Mouse (Mus musculus) intestine, embryonic 14.5 days (tissue): ENCODE measurements around the gene Dab2ip. TPM values are rescaled to one million over a fixed set of nuclear protein-coding genes. Genes with fewer than 3 reads are reported as not detected.
A peak's percentile ranks its signal among the peaks of the same experiment; 100 is the strongest.

Source experiments
- ATAC-seq: fragments of 200-750 bp; cut with Nextera tagmentation; replicated peaks from 2 replicates; pipeline ENCODE4 v1.8.0; 2017; ENCODE audit warnings: low read depth, moderate number of reproducible peaks, moderate TSS enrichment, moderate library complexity; ENCODE audit not compliant: low FRiP score, low TSS enrichment
- DNase-seq: peaks from one replicate; pipeline ENCODE4 v3.0.0-alpha.2; 2018; ENCODE audit warnings: low spot score
- H3K27ac ChIP-seq: fragments of 300-500 bp; sonication (generic); 2 replicates; pipeline ENCODE4 v1.5.1; 2014; ENCODE audit warnings: low read depth, mild to moderate bottlenecking, control low read depth
- H3K27me3 ChIP-seq: fragments of 300-500 bp; sonication (generic); replicated peaks from 2 replicates; pipeline ENCODE4 v1.6.1; 2014; ENCODE audit warnings: low read length, control low read depth; ENCODE audit not compliant: control insufficient read depth, insufficient read depth
- H3K36me3 ChIP-seq: fragments of 300-500 bp; sonication (generic); 2 replicates; pipeline ENCODE4 v1.6.1; 2014; ENCODE audit warnings: low read length, control low read depth; ENCODE audit not compliant: control insufficient read depth, insufficient read depth
- H3K4me1 ChIP-seq: fragments of 300-500 bp; sonication (generic); replicated peaks from 2 replicates; pipeline ENCODE4 v1.6.1; 2014; ENCODE audit warnings: low read length, control low read depth, mixed read lengths; ENCODE audit not compliant: control insufficient read depth, insufficient read depth
- H3K4me2 ChIP-seq: fragments of 300-500 bp; sonication (generic); 2 replicates; pipeline ENCODE4 v1.6.1; 2014; ENCODE audit warnings: low read length
- H3K4me3 ChIP-seq: fragments of 300-500 bp; sonication (generic); 2 replicates; pipeline ENCODE4 v1.5.1; 2014; ENCODE audit warnings: low read depth, low read length, control low read depth, mixed read lengths
- H3K9ac ChIP-seq: fragments of 300-500 bp; sonication (generic); 2 replicates; pipeline ENCODE4 v1.6.1; 2014; ENCODE audit warnings: mild to moderate bottlenecking, low read length
- H3K9me3 ChIP-seq: fragments of 300-500 bp; sonication (generic); 2 replicates; pipeline ENCODE4 v1.6.1; 2016; ENCODE audit warnings: low read length, control low read depth; ENCODE audit not compliant: control insufficient read depth
- WGBS: fragments of 180-500 bp; shearing (Covaris S2); extraction: QIAGEN DNeasy Blood & Tissue Kit; methylation state at CpG from one replicate; pipeline ENCODE4 v1.1.7; 2014; 5-methylcytosine and 5-hydroxymethylcytosine counted together
- polyA plus RNA-seq: library from polyadenylated mRNA; unstranded; fragments of >200 nt; fragmentation: Nextera tagmentation; extraction: Ambion mirVana; gene quantifications from 2 replicates; pipeline ENCODE4 v1.2.1, GENCODE M21; 2014

Dab2ip gene
- polyA plus RNA-seq, 1 experiment from 2014 or later: 47.8 TPM

DNA sequence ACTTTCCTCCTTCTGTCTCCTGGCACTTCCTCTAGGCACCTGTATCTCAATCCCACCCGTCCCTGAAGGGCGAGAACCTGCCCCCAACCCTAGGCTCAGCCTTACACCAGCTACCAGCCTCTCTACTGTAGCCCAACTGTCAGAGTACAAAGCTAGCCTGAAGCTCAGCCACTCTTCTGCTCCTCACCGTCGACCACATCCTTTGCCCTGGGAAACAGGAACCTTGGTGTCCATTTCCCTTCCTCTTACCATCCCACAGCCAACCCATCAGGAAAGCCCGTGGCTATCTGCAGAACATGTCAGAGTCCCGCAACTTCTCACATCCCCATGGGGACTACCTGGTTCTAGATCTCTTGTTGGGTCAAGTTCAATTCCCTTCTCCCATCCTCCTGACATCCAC is 11.6 kb upstream of the Dab2ip start:
- 92% methylated on average over 6 of the region's 6 CpGs for WGBS
- no peak for ATAC-seq
- Histone ChIP-seq H3K36me3 (no peaks in the 10 kb centered on the region), H3K4me2 (no peak overlapping the region), H3K9me3 (no peaks in the 10 kb centered on the region), H3K4me3 (no peak overlapping the region), H3K27me3 (no peaks in the 10 kb centered on the region), H3K9ac (no peak overlapping the region), H3K27ac (no peak overlapping the region), H3K4me1 (peaks cover 10% of the 10 kb centered on the region)
- DNase-seq: no peak

DNA sequence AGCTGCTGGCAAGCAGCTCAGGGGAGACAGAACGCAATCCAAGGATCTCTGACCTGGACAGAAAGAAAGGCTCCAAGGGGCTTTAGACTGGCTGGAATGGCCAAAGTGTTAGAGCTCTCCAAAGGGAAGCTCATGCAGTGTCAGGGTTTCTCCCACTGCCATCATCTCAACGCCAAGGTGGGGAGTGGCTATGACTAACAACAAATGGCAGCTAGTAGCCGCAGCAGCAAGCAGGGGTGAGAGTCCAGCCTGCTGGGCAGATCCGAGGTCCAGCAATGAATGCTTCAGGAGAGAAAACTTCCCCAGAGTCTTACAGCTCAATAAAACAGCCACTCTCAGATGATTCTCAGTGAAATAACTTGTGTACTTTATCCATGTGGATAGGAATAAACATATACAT is 8.9 kb upstream of the Dab2ip start:
- no peak overlapping the region for H3K9ac ChIP-seq
- no peak for DNase-seq
- H3K27me3 ChIP-seq: no peaks in the 10 kb centered on the region
- 32% methylated on average over 4 of the region's 4 CpGs for WGBS
- no peaks in the 10 kb centered on the region for H3K36me3 ChIP-seq
- H3K9me3 ChIP-seq: no peaks in the 10 kb centered on the region
- H3K4me2 ChIP-seq: no peak overlapping the region
- H3K4me3 ChIP-seq: no peak overlapping the region
- H3K4me1 ChIP-seq: peaks cover 10% of the 10 kb centered on the region
- no peak for ATAC-seq
- H3K27ac ChIP-seq: no peak overlapping the region

DNA sequence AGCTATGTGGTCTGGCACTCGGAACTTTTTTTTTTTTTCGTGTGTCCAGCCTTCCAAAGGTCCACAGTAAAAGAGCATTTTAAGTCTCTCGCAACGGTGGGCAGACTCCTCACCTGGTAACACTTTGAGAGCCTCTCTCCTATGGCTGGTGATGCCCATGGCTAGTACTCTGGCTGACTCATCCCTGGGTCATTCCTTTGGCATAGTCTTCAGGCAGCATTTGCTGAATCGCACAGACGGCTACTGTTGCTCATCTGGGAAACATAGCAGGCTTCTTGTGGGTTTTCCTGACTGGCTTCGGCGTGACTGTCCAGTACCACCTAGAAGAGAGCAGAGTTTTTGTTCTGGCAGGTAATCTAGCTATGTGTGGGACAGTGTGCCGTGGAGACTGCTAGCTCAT is 8.0 kb upstream of the Dab2ip start:
- no peak overlapping the region for H3K4me2 ChIP-seq
- 83% methylated on average over 9 of the region's 9 CpGs for WGBS
- ATAC-seq: no peak
- H3K9me3 ChIP-seq: no peaks in the 10 kb centered on the region
- H3K4me3 ChIP-seq: no peak overlapping the region
- 0 out of 2 replicates have a peak, but pooled peaks cover 2% of the 10 kb centered on the region for H3K36me3 ChIP-seq
- H3K27me3 ChIP-seq: no peaks in the 10 kb centered on the region
- peaks cover 6% of the 10 kb centered on the region for H3K4me1 ChIP-seq
- H3K27ac ChIP-seq: no peak overlapping the region
- DNase-seq: no peak
- H3K9ac ChIP-seq: no peak overlapping the region

DNA sequence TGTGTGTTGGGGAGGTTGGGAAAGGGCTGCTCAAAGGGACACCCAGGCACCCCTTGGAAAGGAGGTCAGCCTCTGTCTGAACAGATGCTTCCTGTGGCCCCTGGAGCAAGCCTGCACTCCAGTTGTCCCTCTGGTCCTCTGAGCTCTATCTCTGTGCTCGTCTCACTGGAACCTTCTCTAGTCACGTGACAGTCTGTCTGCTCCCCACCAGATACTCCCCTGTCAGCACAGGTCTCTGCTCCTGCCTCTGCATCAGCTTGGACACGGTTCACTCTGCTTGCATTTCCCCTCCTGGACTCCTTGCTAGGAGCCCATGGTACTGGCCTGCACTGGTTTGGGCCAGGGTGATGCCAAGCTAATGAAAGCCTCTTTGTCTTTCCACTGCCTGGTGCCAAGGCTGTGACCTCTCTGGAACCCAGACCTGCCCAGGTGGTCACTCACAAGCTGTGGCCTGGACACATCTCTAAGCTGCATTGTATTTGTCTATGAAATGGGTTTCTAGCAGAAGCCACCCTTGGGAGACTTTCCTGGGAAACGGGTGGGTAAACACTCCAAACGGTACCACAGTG is 1.1 kb upstream of the Dab2ip start:
- Histone ChIP-seq H3K4me1 (peaks cover 30% of the 10 kb centered on the region), H3K9ac (no peak overlapping the region), H3K36me3 (0 out of 2 replicates have a peak, but pooled peaks cover 2% of the 10 kb centered on the region), H3K27ac (no peak overlapping the region), H3K9me3 (no peaks in the 10 kb centered on the region), H3K4me2 (peak overlapping the region; percentile 45; the same call in 1 of the 2 replicates), H3K4me3 (no peak overlapping the region), H3K27me3 (no peaks in the 10 kb centered on the region)
- no peak for DNase-seq
- no peak for ATAC-seq
- WGBS: 70% methylated on average over 5 of the region's 5 CpGs

DNA sequence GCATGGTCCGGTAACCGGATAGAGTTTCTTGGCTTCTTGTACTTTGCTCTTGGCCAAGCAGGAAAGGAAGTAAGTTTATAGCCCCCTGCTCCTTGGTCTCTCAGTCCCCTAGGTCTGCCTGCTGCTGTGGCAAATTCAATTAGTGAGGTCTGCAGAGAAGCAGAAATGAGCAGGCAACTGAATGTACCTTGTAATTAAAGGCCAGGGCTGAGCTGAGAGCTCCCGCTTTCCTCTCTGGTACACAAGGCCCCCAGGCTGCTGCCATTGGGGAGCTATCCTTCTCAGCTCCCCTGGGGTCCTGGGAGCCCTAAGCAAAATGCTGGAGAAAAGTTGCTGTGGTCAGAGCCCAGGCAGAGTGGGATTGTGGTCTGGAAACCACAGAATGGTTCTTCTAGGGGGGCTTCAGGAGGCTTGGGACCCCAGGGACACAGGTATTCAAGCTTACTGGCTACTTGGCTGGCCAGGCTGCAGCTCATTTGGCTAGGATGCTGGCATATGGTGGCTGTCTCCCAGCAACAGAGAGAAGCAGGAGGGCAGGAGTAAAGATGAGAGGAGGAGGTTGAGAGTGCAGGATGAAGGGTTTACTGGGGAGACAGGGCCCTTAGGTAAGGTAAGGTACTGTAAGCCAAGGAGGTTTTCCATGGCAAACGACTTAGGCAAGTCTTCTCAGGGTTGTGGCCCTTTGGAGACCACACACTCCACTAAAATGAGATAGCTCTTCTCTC is 922 bp downstream of the Dab2ip start:
- H3K4me1 ChIP-seq: peaks cover 30% of the 10 kb centered on the region
- H3K9ac ChIP-seq: peak overlapping the region; percentile 23
- H3K4me3 ChIP-seq: peak overlapping the region; percentile 27
- H3K9me3 ChIP-seq: no peaks in the 10 kb centered on the region
- peak overlapping the region; percentile 45 for H3K4me2 ChIP-seq
- DNase-seq (no peak), ATAC-seq (0 out of 2 replicates have a peak, but pooled peaks have one; percentile 6)
- 59% methylated on average over 4 of the region's 4 CpGs for WGBS
- no peaks in the 10 kb centered on the region for H3K27me3 ChIP-seq
- H3K36me3 ChIP-seq: 0 out of 2 replicates have a peak, but pooled peaks cover 2% of the 10 kb centered on the region
- H3K27ac ChIP-seq: peak overlapping the region; percentile 71

DNA sequence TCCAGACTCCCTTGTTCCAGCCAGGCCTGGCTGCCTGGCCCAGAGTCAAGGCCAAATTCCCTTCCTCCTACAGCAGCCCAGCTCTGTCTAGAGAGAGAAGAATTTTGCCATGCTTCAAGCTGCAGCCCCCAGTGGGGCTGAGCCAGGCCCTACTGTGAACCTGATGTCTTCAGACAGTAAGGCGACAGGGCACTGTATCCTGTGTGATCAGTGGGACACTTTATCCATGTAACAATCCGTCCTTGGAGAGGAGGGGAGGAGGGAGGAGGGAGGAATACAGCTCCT is 1.4 kb downstream of the Dab2ip start:
- no peak for ATAC-seq
- no peak for DNase-seq
- 0 out of 2 replicates have a peak, but pooled peaks cover under 1% of the 10 kb centered on the region for H3K36me3 ChIP-seq
- no peaks in the 10 kb centered on the region for H3K9me3 ChIP-seq
- WGBS: 50% methylated on average over 2 of the region's 2 CpGs
- H3K4me1 ChIP-seq: peaks cover 30% of the 10 kb centered on the region
- H3K27ac ChIP-seq: peak overlapping the region; percentile 71; the same call in 1 of the 2 replicates
- no peak overlapping the region for H3K9ac ChIP-seq
- no peak overlapping the region for H3K4me3 ChIP-seq
- peak overlapping the region; percentile 45; the same call in 1 of the 2 replicates for H3K4me2 ChIP-seq
- H3K27me3 ChIP-seq: no peaks in the 10 kb centered on the region

DNA sequence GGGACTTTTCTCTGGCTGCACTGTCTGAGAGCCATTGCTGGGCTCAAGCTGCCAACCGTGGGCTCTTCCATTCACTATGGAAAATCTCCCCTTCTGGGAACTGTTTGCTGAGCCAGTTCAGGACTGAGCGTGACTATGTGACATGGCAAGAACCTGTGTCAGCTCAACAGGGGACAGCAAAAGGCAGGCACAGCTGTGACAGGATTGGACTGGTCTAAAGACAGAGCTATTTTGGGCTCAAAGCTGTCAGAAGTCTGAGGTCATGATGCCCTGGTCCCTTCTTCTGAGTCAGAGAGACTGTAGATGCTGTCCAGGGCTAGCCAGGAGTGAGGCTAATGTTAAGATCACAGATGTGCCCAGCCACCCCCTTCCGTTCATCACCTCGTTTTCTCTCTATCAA is 5.7 kb downstream of the Dab2ip start:
- DNase-seq (no peak), ATAC-seq (no peak)

DNA sequence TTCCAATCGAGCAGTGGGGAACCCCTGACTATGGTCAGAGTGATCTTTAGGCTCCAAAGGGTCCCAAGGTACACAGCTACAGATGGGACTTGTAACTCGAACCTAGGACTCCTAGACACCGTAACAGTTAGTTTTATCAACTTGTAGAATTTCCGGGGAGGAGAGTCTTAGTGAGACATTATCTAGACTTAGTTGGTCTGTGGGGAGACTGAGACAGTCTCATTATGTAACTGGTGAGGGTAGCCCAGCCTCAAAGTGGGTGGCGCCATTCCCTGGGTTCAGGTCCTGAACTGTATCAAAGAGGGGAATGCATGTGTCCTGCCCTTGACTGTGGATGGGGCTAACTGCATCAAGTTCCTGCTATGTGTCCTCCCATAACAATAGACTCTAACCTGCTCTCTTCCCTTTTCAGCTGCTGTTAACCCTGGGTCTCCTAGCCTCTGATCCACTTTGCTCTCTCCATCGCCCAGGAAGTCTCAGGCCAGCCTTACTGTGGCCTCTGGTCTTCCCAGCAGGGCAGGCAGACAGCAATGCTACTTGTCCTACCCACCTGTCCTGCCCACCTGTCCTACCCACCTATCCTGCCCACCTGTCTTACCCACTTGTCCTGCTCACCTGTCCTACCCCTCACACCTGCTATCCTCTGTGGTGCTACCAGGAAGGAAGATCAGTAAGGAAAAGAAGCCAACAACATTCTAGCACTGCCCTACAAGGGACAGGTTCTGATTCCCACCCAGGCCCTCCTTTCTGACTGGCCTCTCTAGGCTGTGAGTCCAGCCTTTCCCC is 7.2 kb downstream of the Dab2ip start:
- Histone ChIP-seq H3K27ac (no peak overlapping the region), H3K36me3 (no peaks in the 10 kb centered on the region), H3K27me3 (no peaks in the 10 kb centered on the region), H3K4me3 (no peak overlapping the region), H3K9me3 (no peaks in the 10 kb centered on the region), H3K4me1 (0 out of 2 replicates have a peak, but pooled peaks cover 3% of the 10 kb centered on the region), H3K4me2 (no peak overlapping the region), H3K9ac (no peak overlapping the region)
- DNase-seq (no peak), ATAC-seq (no peak)
- 90% methylated on average over 6 of the region's 6 CpGs for WGBS

More for the DNA sequence above, 5.7 kb downstream of the Dab2ip start:
- Histone ChIP-seq H3K9ac (no peak overlapping the region), H3K4me1 (peaks cover 16% of the 10 kb centered on the region), H3K27me3 (no peaks in the 10 kb centered on the region), H3K27ac (no peak overlapping the region), H3K36me3 (no peaks in the 10 kb centered on the region), H3K4me2 (no peak overlapping the region), H3K9me3 (no peaks in the 10 kb centered on the region), H3K4me3 (no peak overlapping the region)
- WGBS: 80% methylated on average over 4 of the region's 4 CpGs
